Mouse (Mus musculus) midbrain, embryonic 11.5 days (tissue): ENCODE data around the gene Cdc14a. TPM values are rescaled to one million over a fixed set of nuclear protein-coding genes. Genes with fewer than 3 reads are reported as not detected.

ENCODE experiments used
- ATAC-seq: fragments of 200-750 bp; cut with Nextera tagmentation; 2 replicates; pipeline ENCODE4 v1.8.0; 2017; ENCODE audit warnings: moderate TSS enrichment, moderate library complexity; ENCODE audit not compliant: low FRiP score
- DNase-seq: peaks from one replicate; pipeline ENCODE4 v3.0.0; 2015; ENCODE audit warnings: low spot score; ENCODE audit errors: missing footprints
- H3K27ac ChIP-seq: fragments of 300-500 bp; sonication (generic); 2 replicates; pipeline ENCODE4 v1.5.1; 2014; ENCODE audit warnings: low read depth, low read length
- H3K27me3 ChIP-seq: fragments of 300-500 bp; sonication (generic); 2 replicates; pipeline ENCODE4 v1.6.1; 2014; ENCODE audit warnings: mild to moderate bottlenecking, low read length, moderate library complexity, mixed read lengths; ENCODE audit not compliant: control insufficient read depth, insufficient read depth
- H3K36me3 ChIP-seq: fragments of 300-500 bp; sonication (generic); 2 replicates; pipeline ENCODE4 v1.6.1; 2014; ENCODE audit warnings: mild to moderate bottlenecking, low read length, moderate library complexity, mixed read lengths; ENCODE audit not compliant: control insufficient read depth, insufficient read depth
- H3K4me1 ChIP-seq: fragments of 300-500 bp; sonication (generic); 2 replicates; pipeline ENCODE4 v1.6.1; 2014; ENCODE audit warnings: low read length; ENCODE audit not compliant: control insufficient read depth, insufficient read depth
- H3K4me2 ChIP-seq: fragments of 300-500 bp; sonication (generic); 2 replicates; pipeline ENCODE4 v1.6.1; 2014; ENCODE audit warnings: mild to moderate bottlenecking, moderate library complexity
- H3K4me3 ChIP-seq: fragments of 300-500 bp; sonication (generic); 2 replicates; pipeline ENCODE4 v1.5.1; 2014; ENCODE audit warnings: low read depth, low read length
- H3K9ac ChIP-seq: fragments of 300-500 bp; sonication (generic); 2 replicates; pipeline ENCODE4 v1.6.1; 2014; ENCODE audit warnings: low read length
- H3K9me3 ChIP-seq: fragments of 300-500 bp; sonication (generic); 2 replicates; pipeline ENCODE4 v1.6.1; 2016; ENCODE audit warnings: low read length; ENCODE audit not compliant: control insufficient read depth
- WGBS: fragments of 180-500 bp; shearing (Covaris S2); extraction: QIAGEN DNeasy Blood & Tissue Kit; methylation state at CpG from one replicate; pipeline ENCODE4 v1.1.7; 2014; 5-methylcytosine and 5-hydroxymethylcytosine counted together
- polyA plus RNA-seq: library from polyadenylated mRNA; unstranded; fragments of >200 nt; fragmentation: Nextera tagmentation; extraction: Ambion mirVana; gene quantifications from 2 replicates; pipeline ENCODE4 v1.2.1, GENCODE M21; 2014

Gene Cdc14a
- polyA plus RNA-seq, 1 experiment from 2014 or later: 18.2 TPM

DNA sequence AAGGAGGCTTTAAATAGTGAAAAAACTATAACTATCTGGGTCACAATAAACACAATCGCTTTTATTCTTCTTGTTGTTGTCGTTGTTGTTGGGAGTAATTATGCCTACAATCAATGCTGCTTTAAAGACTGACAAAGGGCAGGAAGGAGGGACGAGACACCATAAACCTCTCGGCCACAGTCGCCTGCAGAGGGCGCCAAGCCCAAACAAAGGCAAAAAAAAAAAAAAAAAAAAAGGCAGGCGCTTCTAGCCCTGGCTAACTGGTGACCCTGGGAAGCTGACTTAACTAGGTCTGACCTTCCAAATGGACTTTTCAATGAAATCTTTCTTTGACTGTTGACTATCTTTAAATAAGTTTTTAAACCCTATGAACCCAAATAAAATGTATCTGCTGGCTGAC is 90.6 kb downstream of the Cdc14a start:
- Histone ChIP-seq H3K9me3 (no peaks in the 10 kb centered on the region), H3K36me3 (no peaks in the 10 kb centered on the region; the same call in 1 of the 2 replicates), H3K27me3 (no peaks in the 10 kb centered on the region), H3K4me3 (no peak overlapping the region), H3K27ac (no peak overlapping the region), H3K9ac (no peak overlapping the region), H3K4me1 (no peaks in the 10 kb centered on the region), H3K4me2 (no peak overlapping the region)
- WGBS: 17% methylated on average over 7 of the region's 7 CpGs
- ATAC-seq (no peak), DNase-seq (no peak)

DNA sequence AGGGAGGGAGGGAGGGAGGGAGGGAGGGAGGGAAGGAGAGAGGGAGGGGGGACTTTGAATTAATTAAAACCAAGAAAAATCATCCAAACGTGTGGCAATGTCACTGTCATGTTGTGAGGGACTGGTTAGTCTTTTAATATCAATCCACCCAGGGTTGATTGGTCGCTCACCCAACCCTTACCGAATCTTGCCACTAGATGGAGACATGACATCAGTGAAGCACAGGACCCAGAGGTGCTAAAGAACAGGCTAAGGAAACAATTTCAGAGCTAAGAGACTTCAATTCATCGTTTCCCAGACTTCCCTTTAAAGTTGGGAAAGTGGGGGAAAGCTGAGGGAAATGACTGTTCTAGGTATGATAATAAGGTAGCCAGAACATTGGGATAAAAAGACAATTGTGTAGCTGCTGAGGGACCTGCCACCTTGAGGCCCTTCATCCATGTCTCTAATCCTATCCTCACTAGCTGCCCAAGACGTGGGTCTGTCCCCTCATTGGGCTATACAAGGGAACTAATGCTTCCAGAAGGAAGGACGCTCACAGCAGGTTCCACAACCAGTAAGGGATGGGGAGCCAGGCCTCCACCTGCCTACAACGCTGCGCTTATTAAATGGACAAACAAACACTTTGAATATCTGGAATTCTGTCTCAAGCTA is 91.9 kb downstream of the Cdc14a start:
- Histone ChIP-seq H3K4me1 (peaks cover 5% of the 10 kb centered on the region), H3K27ac (no peak overlapping the region), H3K4me2 (no peak overlapping the region), H3K4me3 (no peak overlapping the region), H3K9ac (no peak overlapping the region), H3K36me3 (no peaks in the 10 kb centered on the region; the same call in 1 of the 2 replicates), H3K27me3 (no peaks in the 10 kb centered on the region), H3K9me3 (no peaks in the 10 kb centered on the region)
- WGBS: 43% methylated on average over 8 of the region's 8 CpGs
- DNase-seq (peak; percentile 95), ATAC-seq (peak; percentile 76)

DNA sequence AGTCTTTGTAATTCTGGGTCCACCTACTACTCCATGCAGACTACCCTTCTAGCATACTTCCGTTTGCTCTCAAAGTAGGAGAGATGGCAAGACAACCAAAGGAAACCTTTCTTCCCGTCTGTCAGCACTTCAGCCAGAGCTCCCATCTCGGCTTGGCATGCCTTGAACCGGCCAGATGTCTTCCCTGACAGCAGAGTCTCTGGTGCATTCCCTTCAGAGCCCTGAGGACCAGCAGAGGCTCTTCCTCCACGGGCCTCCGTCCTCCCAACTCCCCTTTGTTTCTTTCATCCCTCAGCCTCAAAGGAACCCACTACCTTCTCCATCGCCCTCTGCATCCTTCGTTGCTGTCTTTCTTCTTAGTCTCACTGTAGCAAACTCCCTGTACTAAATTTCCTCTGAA is 93.9 kb downstream of the Cdc14a start:
- no peaks in the 10 kb centered on the region for H3K36me3 ChIP-seq
- no peaks in the 10 kb centered on the region for H3K27me3 ChIP-seq
- no peak overlapping the region for H3K9ac ChIP-seq
- WGBS: 88% methylated on average over 8 of the region's 8 CpGs
- no peak for ATAC-seq
- no peak overlapping the region for H3K4me3 ChIP-seq
- H3K27ac ChIP-seq: no peak overlapping the region
- no peak overlapping the region for H3K4me2 ChIP-seq
- H3K4me1 ChIP-seq: peaks cover 7% of the 10 kb centered on the region
- no peaks in the 10 kb centered on the region for H3K9me3 ChIP-seq
- DNase-seq: no peak

DNA sequence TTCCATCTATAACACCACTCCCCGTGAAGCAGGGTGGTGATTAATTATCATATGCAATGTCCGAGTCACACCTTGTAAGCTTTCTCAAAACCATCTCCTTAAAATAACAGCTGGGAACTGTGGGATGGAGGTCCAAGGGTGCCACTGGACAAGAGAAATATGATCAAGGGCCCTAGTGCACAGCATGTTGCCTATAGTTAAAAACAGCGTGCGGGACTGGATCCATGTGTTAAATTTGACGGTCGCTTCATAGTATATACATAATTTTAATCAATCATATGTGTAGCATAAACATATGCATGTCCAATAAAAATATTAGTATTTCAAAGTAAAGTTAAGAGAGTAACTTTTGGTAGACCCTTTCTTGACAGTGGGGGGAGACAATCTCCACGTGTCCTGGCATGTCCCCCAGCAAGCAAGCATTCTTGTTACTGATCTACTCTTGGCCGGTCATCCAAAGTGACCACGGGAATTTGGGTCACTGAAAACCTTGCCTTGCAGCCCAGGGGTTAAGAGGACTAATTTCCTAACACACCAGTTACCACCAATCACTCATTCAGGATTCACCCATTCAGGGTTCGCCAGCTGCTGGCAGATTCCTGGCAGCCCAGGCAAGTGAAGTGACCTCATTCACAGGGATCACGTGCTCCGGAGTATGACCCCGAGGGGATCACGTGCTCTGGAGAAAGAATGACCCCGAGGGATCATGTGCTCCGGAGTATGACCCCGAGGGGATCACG is 94.6 kb downstream of the Cdc14a start:
- no peak overlapping the region for H3K9ac ChIP-seq
- no peaks in the 10 kb centered on the region for H3K9me3 ChIP-seq
- no peak overlapping the region for H3K4me3 ChIP-seq
- H3K27ac ChIP-seq: no peak overlapping the region
- peaks cover 11% of the 10 kb centered on the region for H3K4me1 ChIP-seq
- no peaks in the 10 kb centered on the region for H3K27me3 ChIP-seq
- DNase-seq (no peak), ATAC-seq (no peak)
- 84% methylated on average over 18 of the region's 18 CpGs for WGBS
- H3K4me2 ChIP-seq: no peak overlapping the region
- H3K36me3 ChIP-seq: no peaks in the 10 kb centered on the region

DNA sequence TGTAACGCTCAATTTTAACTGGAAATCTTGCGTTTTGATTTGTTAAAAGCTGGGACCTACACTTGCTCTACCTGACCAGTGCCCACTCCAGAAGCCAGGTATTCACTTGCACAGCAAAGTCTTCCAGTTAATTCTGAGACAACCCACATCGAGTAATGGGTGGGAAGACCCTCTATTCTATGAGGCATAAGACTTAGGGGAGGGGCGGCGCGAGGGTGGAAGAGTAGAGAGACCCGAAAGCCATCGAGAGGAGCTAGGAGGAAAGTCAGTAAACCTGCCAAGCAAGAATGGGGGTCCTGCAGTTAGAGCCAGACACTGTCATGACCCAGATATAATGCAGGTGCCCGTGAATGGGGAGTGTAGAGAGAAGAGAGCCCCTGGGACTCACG is 96.2 kb downstream of the Cdc14a start:
- H3K9me3 ChIP-seq: no peaks in the 10 kb centered on the region
- no peaks in the 10 kb centered on the region for H3K36me3 ChIP-seq
- WGBS: 50% methylated on average over 10 of the region's 10 CpGs
- no peak overlapping the region for H3K9ac ChIP-seq
- no peak overlapping the region for H3K4me2 ChIP-seq
- H3K4me1 ChIP-seq: peaks cover 11% of the 10 kb centered on the region
- ATAC-seq (peak; percentile 17; the same call in 1 of the 2 replicates), DNase-seq (no peak)
- H3K27ac ChIP-seq: no peak overlapping the region
- H3K27me3 ChIP-seq: no peaks in the 10 kb centered on the region
- H3K4me3 ChIP-seq: no peak overlapping the region

DNA sequence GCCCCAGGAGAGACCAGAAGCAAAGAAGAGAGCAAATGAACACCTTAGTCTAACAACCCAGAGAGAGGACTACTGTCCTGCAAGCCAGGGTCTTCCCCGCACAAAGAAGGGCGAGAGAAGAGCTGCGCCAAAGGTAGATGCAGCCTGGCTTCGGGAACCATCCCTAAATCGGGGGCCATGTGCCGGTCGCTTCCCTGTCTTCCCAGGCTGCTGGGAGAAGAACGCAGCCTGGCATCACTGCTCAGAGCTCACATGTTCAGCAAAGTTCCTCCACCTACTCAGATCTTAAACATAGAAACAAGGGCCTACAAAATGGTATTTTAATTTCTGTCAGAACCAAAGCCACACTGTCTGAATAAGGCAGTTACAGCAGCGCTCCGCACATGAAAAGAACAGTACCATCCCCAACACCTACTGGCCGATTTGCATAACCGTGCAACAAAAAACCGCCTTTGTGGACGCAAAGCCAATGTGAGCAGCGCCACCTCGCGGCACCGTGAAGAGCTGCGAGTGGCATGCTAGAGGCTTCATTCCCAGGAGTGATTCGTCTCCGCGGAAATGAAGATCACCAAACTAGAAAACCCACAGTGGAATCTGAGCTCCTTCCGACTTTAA is 96.7 kb downstream of the Cdc14a start:
- Histone ChIP-seq H3K27me3 (no peaks in the 10 kb centered on the region), H3K9me3 (no peaks in the 10 kb centered on the region), H3K36me3 (no peaks in the 10 kb centered on the region), H3K27ac (no peak overlapping the region), H3K9ac (peak overlapping the region; percentile 57; the same call in 1 of the 2 replicates), H3K4me2 (peak overlapping the region; percentile 27), H3K4me3 (no peak overlapping the region), H3K4me1 (peaks cover 11% of the 10 kb centered on the region)
- 7% methylated on average over 23 of the region's 23 CpGs for WGBS
- ATAC-seq (peak; percentile 63), DNase-seq (peak; percentile 96)

DNA sequence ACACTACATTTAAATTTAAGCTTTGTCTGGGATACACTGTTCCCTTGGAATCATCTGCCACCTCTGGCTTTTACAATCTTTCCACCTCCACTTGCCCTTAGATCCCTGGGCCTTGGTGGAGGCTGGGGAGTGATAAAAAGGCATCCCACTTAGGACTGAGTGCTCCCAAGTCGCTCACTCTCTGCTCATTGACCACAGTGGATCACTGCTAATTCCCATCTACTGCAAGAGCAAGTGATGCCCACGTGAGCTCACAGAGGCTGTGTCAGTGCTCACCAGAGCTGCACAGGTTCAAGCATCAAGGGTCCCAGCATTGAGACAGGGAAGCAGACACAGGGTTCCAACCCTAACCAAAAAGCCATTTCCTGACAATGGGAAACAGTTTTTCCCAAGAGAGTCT is 98.3 kb downstream of the Cdc14a start:
- Histone ChIP-seq H3K36me3 (no peaks in the 10 kb centered on the region), H3K4me3 (no peak overlapping the region), H3K4me2 (no peak overlapping the region), H3K27me3 (no peaks in the 10 kb centered on the region), H3K27ac (no peak overlapping the region), H3K4me1 (peaks cover 11% of the 10 kb centered on the region), H3K9ac (no peak overlapping the region), H3K9me3 (no peaks in the 10 kb centered on the region)
- DNase-seq (no peak), ATAC-seq (no peak)
- 84% methylated on average over 2 of the region's 2 CpGs for WGBS

DNA sequence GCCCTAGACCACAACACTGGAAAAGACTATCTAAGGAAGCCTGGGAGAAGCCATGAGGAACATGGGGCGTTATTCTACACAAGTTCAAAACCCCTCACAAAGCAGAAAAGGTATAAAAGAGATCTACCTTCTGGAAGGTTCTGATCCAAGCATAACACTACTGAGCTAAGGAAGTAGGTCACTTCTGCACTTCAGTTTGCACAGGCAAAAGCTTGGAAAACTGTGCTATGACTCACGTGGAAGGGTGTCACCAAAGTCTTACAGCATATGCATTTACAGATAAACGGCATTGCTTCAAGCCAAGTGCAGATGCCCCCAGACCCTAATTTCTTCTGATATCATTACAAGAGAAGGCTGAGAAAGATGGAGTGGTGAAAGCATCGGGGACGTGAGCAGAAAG is 104.1 kb downstream of the Cdc14a start:
- no peaks in the 10 kb centered on the region for H3K27me3 ChIP-seq
- no peaks in the 10 kb centered on the region for H3K9me3 ChIP-seq
- ATAC-seq (no peak), DNase-seq (no peak)
- WGBS: 94% methylated on average over 5 of the region's 5 CpGs
- H3K36me3 ChIP-seq: 0 out of 2 replicates have a peak, but pooled peaks cover under 1% of the 10 kb centered on the region
- no peak overlapping the region for H3K4me3 ChIP-seq
- H3K4me2 ChIP-seq: no peak overlapping the region
- no peak overlapping the region for H3K27ac ChIP-seq
- H3K4me1 ChIP-seq: 0 out of 2 replicates have a peak, but pooled peaks cover 2% of the 10 kb centered on the region
- H3K9ac ChIP-seq: no peak overlapping the region

DNA sequence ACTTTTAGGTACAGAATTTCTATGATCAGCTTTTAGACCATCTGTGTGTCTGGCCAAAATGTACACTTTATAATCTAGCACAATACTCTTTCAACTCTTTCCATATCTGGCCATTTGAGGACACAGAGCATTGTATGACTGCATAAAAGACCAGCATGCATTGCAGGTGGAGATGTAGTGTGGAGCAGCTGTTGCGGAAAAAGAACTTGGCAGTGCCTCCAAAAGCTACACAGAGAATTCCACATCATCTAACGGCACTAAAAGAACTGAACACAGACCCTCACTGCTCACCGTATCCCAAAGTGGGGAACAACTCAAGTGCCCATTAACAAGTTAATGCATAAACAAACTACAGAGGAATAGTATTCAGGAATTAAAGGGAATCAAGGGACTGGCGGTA is 112.0 kb downstream of the Cdc14a start:
- no peaks in the 10 kb centered on the region for H3K4me1 ChIP-seq
- ATAC-seq: no peak
- 0 out of 2 replicates have a peak, but pooled peaks cover 2% of the 10 kb centered on the region for H3K36me3 ChIP-seq

More for the DNA sequence above, 112.0 kb downstream of the Cdc14a start:
- whole genome bisulfite sequencing: 90% methylated on average over 4 of the region's 4 CpGs
- Histone ChIP-seq H3K9ac (no peak overlapping the region), H3K27ac (no peak overlapping the region), H3K4me3 (no peak overlapping the region), H3K9me3 (no peaks in the 10 kb centered on the region), H3K27me3 (no peaks in the 10 kb centered on the region), H3K4me2 (no peak overlapping the region)
- DNase-seq: no peak
